21 mouse cellular contexts compared by ENCODE assay signal in the genomic region with DNA sequence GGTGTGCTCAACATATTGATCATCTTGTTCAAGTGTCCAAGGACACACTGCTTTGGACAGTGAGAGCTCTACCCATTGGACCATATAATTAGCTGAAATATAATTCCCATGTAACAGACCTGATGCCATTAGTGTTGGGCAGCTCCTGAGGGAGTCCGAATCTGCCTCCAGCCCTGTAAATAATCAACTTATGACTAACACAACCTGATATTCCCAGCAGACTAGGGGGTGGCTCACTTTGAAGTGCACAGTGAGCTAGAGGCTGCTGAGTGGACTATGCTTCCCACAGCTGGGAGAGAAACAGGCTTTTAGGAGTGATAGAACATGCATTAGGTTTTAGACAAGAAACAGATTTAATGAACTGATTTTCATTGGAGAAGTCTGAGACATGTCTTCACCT.
A peak's percentile ranks its signal among the peaks of the same experiment; 100 is the strongest.
DNase-seq lines count a peak whose midpoint lies in the region; ATAC-seq and TF ChIP-seq lines count a peak whose summit lies in the region.
"Had no signal": no experiment of that assay in that cellular context is flagged by ENCODE, and none has a peak within 500 bp of the region (broad histone marks: within the 10 kb centered on the region; RNA-seq: fewer than 3 reads in every experiment).

No protein-coding gene starts in this region.

- peaks cover 9% of the 10 kb centered on the region; the same call in 1 of the 2 replicates for H3K4me1 ChIP-seq in kidney, adult 2 months (ENCODE audit: control insufficient read depth, insufficient read depth, low read length)
- H3K4me1 ChIP-seq in kidney, embryonic 15.5 days, result peaks cover 7% of the 10 kb centered on the region
- H3K4me1 ChIP-seq in liver, embryonic 16.5 days (ENCODE audit: control insufficient read depth, low read depth, low read length), result no peaks in the 10 kb centered on the region

- H3K27ac ChIP-seq in kidney, adult 2 months (ENCODE audit: insufficient read depth, low read depth, low read length), result no peak overlapping the region
- H3K27ac ChIP-seq in kidney, embryonic 15.5 days, result 0 out of 2 replicates have a peak overlapping the region, but pooled peaks have one; percentile 13
- no peak overlapping the region for H3K27ac ChIP-seq in liver, embryonic 16.5 days (ENCODE audit: low read length)
- H3K27ac ChIP-seq: forebrain, embryonic 13.5 days; heart, embryonic 13.5 days; hindbrain, postnatal 0 days; left cerebral cortex, adult 2 months; midbrain, embryonic 12.5 days had no signal

- H3K36me3 ChIP-seq in kidney, adult 2 months (ENCODE audit: control insufficient read depth, insufficient read depth, low read length), result no peaks in the 10 kb centered on the region
- no peaks in the 10 kb centered on the region for H3K36me3 ChIP-seq in kidney, embryonic 15.5 days
- H3K36me3 ChIP-seq in liver, embryonic 16.5 days (ENCODE audit: control insufficient read depth, insufficient read depth), result no peaks in the 10 kb centered on the region
- H3K36me3 ChIP-seq: heart, embryonic 13.5 days; midbrain, embryonic 12.5 days had no signal

- H3K9me3 ChIP-seq in kidney, embryonic 15.5 days (replicated peaks), result no peaks in the 10 kb centered on the region
- H3K9me3 ChIP-seq in liver, embryonic 16.5 days (replicated peaks; ENCODE audit: control insufficient read depth, low read length), result no peaks in the 10 kb centered on the region
- H3K9me3 ChIP-seq: forebrain, embryonic 13.5 days; heart, embryonic 13.5 days; midbrain, embryonic 12.5 days had no signal

- TF ChIP-seq CTCF in kidney, adult 2 months (conservative IDR thresholded peaks at IDR 0.05; ENCODE audit: insufficient read depth, insufficient read length, low read depth, low read length), result no peak

- no peak overlapping the region for H3K4me3 ChIP-seq in kidney, adult 2 months (ENCODE audit: insufficient read depth, low read depth, low read length)
- H3K4me3 ChIP-seq in kidney, embryonic 15.5 days (replicated peaks), result no peak overlapping the region
- H3K4me3 ChIP-seq in liver, embryonic 16.5 days (ENCODE audit: low read depth, low read length), result no peak overlapping the region
- H3K4me3 ChIP-seq: erythroblast, embryonic 14.5 days; forebrain, embryonic 13.5 days; heart, embryonic 13.5 days; left cerebral cortex, adult 2 months; midbrain, embryonic 12.5 days had no signal

- TF ChIP-seq POLR2A in kidney, adult 2 months (IDR thresholded peaks at IDR 0.05; ENCODE audit: low read depth, low read length), result no peak

- DNase-seq in kidney, adult 2 months, result peak; percentile 40
- DNase-seq in kidney, adult 18-20 months, result no peak
- DNase-seq in MN1 (ENCODE audit: low spot score), result peak; percentile 21
- DNase-seq in adrenal gland, postnatal 10 days, result no peak
- DNase-seq in cerebellum, adult 18-20 months, result no peak
- DNase-seq: adrenal gland, postnatal 25 days; cerebellum, adult 11 months; layer of hippocampus, adult 9-11 months; left cerebral cortex, postnatal 4 days; lung, postnatal 10 days; spleen, adult 18-20 months; thymus, postnatal 4 days had no signal

- H3K27me3 ChIP-seq in kidney, adult 2 months (replicated peaks; ENCODE audit: control insufficient read depth, insufficient read depth, low read length), result no peaks in the 10 kb centered on the region
- no peaks in the 10 kb centered on the region for H3K27me3 ChIP-seq in kidney, embryonic 15.5 days
- H3K27me3 ChIP-seq in liver, embryonic 16.5 days (ENCODE audit: control insufficient read depth, insufficient read depth, low read depth, low read length), result no peaks in the 10 kb centered on the region
- H3K27me3 ChIP-seq: forebrain, embryonic 13.5 days; heart, embryonic 13.5 days; midbrain, embryonic 12.5 days had no signal

- no peak overlapping the region for H3K9ac ChIP-seq in kidney, embryonic 15.5 days
- no peak overlapping the region for H3K9ac ChIP-seq in liver, embryonic 16.5 days (ENCODE audit: low read depth, low read length)
- H3K9ac ChIP-seq: forebrain, embryonic 13.5 days; heart, embryonic 13.5 days; midbrain, embryonic 12.5 days had no signal

- ATAC-seq in kidney, embryonic 15.5 days (replicated peaks; ENCODE audit: low FRiP score), result peak; percentile 94
- peak; percentile 74 for ATAC-seq in liver, embryonic 16.5 days (ENCODE audit: low read depth)
- ATAC-seq: activated CD4-positive, CD25-positive, alpha-beta regulatory T cell, adult 4 months; forebrain, embryonic 13.5 days; hindbrain, postnatal 0 days had no signal

- 33% methylated on average over 1 of the region's 1 CpGs for WGBS in kidney, adult 2 months
- WGBS in kidney, embryonic 15.5 days, result 55% methylated on average over 1 of the region's 1 CpGs
- 64% methylated on average over 1 of the region's 1 CpGs for WGBS in liver, embryonic 16.5 days (ENCODE audit: insufficient replicate concordance)

- H3K4me2 ChIP-seq in kidney, embryonic 15.5 days, result no peak overlapping the region
- no peak overlapping the region for H3K4me2 ChIP-seq in liver, embryonic 16.5 days (ENCODE audit: low read depth, low read length)
- H3K4me2 ChIP-seq: forebrain, embryonic 13.5 days; heart, embryonic 13.5 days; midbrain, embryonic 12.5 days had no signal

Comparison
In these comparisons a context has a peak if more than half of its experiments do, and no peak if none do; other contexts are left out.
1. DNase-seq: peak in kidney, adult 2 months (single experiment) and MN1 (single experiment); none in kidney, adult 18-20 months (single experiment), adrenal gland, postnatal 10 days (single experiment) and cerebellum, adult 18-20 months (0 of 2).